Mouse (Mus musculus): ENCODE measurements around the gene Rsl1d1. TPM values are rescaled to one million over a fixed set of nuclear protein-coding genes. Genes with fewer than 3 reads are reported as not detected.
"Not testable (repeated sequence)": the region's sequence is repeated elsewhere in the genome, so short reads cannot be mapped to it uniquely, and the experiment has no call there.

The Rsl1d1 gene
- total RNA-seq, 1 experiment from 2014 or later = 347 TPM

DNA sequence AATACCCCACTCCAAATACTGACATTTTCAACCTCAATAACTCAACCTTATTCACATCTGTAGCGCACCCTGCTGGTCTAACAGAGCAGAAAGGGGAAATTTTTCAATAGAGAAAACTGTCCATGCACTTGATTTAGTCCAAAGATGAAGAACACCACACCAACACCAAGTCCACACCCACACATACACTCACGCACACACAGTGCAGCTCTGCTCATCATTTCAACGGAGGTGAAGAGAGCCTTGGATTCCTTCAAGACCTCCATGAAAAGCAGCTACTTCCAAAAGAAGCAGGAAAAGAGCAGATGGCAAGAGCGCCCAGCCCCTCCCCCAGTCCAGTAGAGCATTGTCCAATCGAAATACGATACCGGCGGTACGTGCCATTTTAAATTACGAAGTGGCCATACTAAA is 28.5 kb downstream of the Rsl1d1 start:
- peak; percentile 32 to 54; a peak in 1 of 4 replicates for ATAC-seq (replicated peaks in 1 of 2; ENCODE audit: insufficient read depth in 1 of 2, low FRiP score in 2 of 2, low TSS enrichment in 1 of 2, low read depth in 1 of 2, poor library complexity in 2 of 2, severe bottlenecking in 2 of 2)

DNA sequence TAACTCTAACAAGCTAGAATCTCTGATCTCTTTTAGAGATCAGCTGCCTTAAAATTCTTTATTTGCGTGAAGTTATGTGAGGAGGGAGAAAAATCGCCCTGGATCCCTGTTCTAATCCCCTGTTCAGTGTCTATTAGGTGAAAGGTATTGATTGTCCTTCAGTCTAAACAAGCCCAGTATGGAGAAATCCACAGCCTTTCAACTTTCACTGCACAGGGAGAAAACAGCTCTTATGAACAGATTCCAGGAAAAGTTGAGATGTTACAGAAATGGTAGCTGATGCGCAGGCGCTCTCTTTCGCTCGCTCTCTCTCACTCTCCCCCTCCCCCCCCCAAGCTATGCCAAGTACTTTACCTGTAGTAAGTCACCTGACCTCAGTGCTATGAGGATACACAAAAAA is 31.5 kb downstream of the Rsl1d1 start:
- no peak for ATAC-seq (replicated peaks in 1 of 2; ENCODE audit: insufficient read depth in 1 of 2, low FRiP score in 2 of 2, low TSS enrichment in 1 of 2, low read depth in 1 of 2, poor library complexity in 2 of 2, severe bottlenecking in 2 of 2)

DNA sequence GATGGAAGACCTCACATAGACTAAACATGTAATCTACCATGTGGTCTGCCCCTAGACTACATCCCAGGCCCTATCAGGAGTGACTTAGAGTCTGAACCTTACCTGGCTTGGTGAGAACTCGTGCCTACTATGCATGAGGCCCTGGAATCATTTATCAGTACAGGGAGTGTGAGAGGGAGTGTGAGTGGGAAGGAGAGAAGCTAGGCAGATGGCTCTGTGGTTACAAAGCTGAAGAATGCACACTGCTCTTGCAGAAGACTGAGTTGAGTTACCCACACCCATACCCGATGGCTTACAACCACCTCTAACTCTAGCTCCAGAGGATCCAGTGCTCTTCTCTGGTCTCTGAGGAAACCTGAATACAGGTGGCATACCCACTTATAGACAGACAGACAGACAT is 36.7 kb downstream of the Rsl1d1 start:
- ATAC-seq (replicated peaks in 1 of 2; ENCODE audit: insufficient read depth in 1 of 2, low FRiP score in 2 of 2, low TSS enrichment in 1 of 2, low read depth in 1 of 2, poor library complexity in 2 of 2, severe bottlenecking in 2 of 2) = no peak

DNA sequence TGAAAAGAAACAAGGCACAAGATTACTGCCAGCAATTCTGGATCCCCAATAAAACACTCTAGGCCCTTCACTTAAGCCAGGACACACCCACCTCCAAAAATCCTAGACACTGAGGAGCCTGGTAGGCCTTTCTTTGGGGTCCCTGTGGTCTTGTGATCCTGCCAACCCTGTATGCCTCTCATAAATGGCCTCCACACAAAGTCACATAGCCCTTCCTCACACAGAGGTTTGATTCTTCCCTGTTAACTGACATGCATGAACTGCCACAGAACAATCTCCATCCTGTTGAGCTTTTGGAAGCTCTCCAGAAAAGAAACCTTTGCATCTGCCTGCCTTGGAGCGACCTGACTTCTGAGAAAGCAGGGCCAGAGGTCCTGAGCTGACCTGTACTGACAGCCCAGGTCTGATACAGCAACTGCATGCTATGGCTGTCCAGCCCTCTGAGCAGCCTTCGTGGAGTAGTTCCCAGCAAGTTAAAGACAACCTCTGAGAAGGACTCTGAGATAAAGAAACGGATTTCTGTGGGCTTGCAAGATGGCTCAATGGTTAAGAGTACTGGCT is 38.4 kb downstream of the Rsl1d1 start:
- ATAC-seq (replicated peaks in 1 of 2; ENCODE audit: insufficient read depth in 1 of 2, low FRiP score in 2 of 2, low TSS enrichment in 1 of 2, low read depth in 1 of 2, poor library complexity in 2 of 2, severe bottlenecking in 2 of 2) = no peak

DNA sequence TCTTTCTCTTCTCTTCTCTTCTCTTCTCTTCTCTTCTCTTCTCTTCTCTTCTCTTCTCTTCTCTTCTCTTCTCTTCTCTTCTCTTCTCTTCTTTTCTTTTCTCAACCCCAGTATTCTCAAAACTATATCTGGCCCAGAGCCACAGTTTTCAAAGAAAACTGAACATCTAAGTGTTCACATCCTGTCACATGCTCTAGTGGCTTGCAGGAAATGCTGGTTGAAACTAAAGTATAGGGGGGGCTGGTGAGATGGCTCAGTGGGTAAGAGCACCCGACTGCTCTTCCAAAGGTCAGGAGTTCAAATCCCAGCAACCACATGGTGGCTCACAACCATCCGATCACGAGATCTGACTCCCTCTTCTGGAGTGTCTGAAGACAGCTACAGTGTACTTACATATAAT is 45.4 kb downstream of the Rsl1d1 start:
- not testable (repeated sequence) for ATAC-seq (replicated peaks in 1 of 2; ENCODE audit: insufficient read depth in 1 of 2, low FRiP score in 2 of 2, low TSS enrichment in 1 of 2, low read depth in 1 of 2, poor library complexity in 2 of 2, severe bottlenecking in 2 of 2)

DNA sequence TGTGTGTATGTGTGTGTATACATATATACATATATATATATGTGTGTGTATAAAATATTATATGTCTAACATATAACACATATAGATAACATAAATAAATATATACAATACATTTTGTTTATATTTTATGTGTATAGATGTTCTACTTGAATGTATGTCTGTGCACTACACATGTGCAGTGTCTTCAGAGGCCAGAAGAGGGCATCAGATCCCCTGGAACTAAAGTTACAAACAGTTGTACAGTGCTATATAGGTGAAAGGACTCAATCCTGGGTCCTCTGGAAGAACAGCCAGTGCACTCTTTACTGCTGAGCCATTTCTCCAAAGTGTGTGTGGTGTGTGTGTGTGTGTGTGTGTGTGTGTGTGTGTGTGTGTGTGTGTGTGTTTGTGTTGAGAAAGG is 48.6 kb downstream of the Rsl1d1 start:
- no peak for ATAC-seq (replicated peaks in 1 of 2; ENCODE audit: insufficient read depth in 1 of 2, low FRiP score in 2 of 2, low TSS enrichment in 1 of 2, low read depth in 1 of 2, poor library complexity in 2 of 2, severe bottlenecking in 2 of 2)

DNA sequence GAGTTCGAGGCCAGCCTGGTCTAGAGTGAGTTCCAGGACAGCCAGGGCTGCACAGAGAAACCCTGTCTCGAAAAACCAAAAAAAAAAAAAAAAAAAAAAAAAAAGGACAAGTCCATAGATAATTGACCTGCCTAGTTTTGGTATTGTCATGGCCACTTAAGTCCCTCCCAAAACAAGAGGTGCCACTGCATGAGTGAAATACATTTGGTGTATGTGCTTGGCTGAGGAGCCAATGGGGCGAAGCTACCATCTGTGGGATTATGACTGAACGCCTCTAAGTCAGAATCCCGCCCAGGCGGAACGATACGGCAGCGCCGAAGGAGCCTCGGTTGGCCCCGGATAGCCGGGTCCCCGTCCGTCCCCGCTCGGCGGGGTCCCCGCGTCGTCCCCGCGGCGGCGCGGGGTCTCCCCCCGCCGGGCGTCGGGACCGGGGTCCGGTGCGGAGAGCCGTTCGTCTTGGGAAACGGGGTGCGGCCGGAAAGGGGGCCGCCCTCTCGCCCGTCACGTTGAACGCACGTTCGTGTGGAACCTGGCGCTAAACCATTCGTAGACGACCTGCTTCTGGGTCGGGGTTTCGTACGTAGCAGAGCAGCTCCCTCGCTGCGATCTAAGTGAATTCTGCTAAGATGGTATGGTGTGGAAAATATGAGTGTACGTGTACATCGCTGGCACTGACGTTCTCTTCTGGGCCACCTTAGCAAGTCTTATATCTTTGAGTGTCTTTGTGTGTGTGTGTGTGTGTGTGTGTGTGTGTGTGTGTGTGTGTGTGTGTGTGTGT is 59.2 kb downstream of the Rsl1d1 start:
- ATAC-seq (replicated peaks in 1 of 2; ENCODE audit: insufficient read depth in 1 of 2, low FRiP score in 2 of 2, low TSS enrichment in 1 of 2, low read depth in 1 of 2, poor library complexity in 2 of 2, severe bottlenecking in 2 of 2) = not testable (repeated sequence)

Other genes with a start within 250 kb of the Rsl1d1 start
- 22.7 and 42.1 TPM in 2 replicates for gene Snn, start 142.4 kb downstream of the Rsl1d1 start, total RNA-seq (2017)
- gene Litaf, start 137.2 kb downstream of the Rsl1d1 start, total RNA-seq (2017) = 30.8 and 36.9 TPM in 2 replicates
- gene Txndc11, start 68.7 kb downstream of the Rsl1d1 start, total RNA-seq (2017) = 19.6 and 29.2 TPM in 2 replicates
- 253 and 425 TPM in 2 replicates for gene Zc3h7a, start 26.9 kb downstream of the Rsl1d1 start, total RNA-seq (2017)
- 120 and 141 TPM in 2 replicates for gene Gspt1, start 51.0 kb upstream of the Rsl1d1 start, total RNA-seq (2017)
- 0.44 TPM in 1 of 2 replicates, not detected in the other for gene Tnfrsf17, start 110.5 kb upstream of the Rsl1d1 start, total RNA-seq (2017)
- gene Snx29, start 119.6 kb upstream of the Rsl1d1 start, total RNA-seq (2017) = 22.8 and 25.7 TPM in 2 replicates

All from hematopoietic stem cell, adult 5-6 weeks (primary cell).